Mouse (Mus musculus) kidney, embryonic 16.5 days (tissue): ENCODE measurements around the gene Pole3. TPM values are rescaled to one million over a fixed set of nuclear protein-coding genes. Genes with fewer than 3 reads are reported as not detected.

ENCODE experiments used
- ATAC-seq: fragments of 200-750 bp; cut with Nextera tagmentation; 2 replicates; pipeline ENCODE4 v1.8.0; 2017; ENCODE audit warnings: moderate TSS enrichment; ENCODE audit not compliant: low FRiP score, low TSS enrichment
- H3K27ac ChIP-seq: fragments of 300-500 bp; sonication (generic); 2 replicates; pipeline ENCODE4 v1.5.1; 2014; ENCODE audit warnings: low read length
- H3K27me3 ChIP-seq: fragments of 300-500 bp; sonication (generic); 2 replicates; pipeline ENCODE4 v1.6.1; 2014; ENCODE audit warnings: low read length, control low read depth, mixed read lengths; ENCODE audit not compliant: insufficient read depth
- H3K36me3 ChIP-seq: fragments of 300-500 bp; sonication (generic); 2 replicates; pipeline ENCODE4 v1.6.1; 2014; ENCODE audit warnings: low read length, control low read depth, mixed read lengths; ENCODE audit not compliant: insufficient read depth
- H3K4me1 ChIP-seq: fragments of 300-500 bp; sonication (generic); 2 replicates; pipeline ENCODE4 v1.6.1; 2014; ENCODE audit warnings: low read length, control low read depth, mixed read lengths; ENCODE audit not compliant: insufficient read depth
- H3K4me2 ChIP-seq: fragments of 300-500 bp; sonication (generic); replicated peaks from 2 replicates; pipeline ENCODE4 v1.6.1; 2014; ENCODE audit warnings: low read depth, low read length
- H3K4me3 ChIP-seq: fragments of 300-500 bp; sonication (generic); 2 replicates; pipeline ENCODE4 v1.5.1; 2014; ENCODE audit warnings: mild to moderate bottlenecking, low read length
- H3K9ac ChIP-seq: fragments of 300-500 bp; sonication (generic); replicated peaks from 2 replicates; pipeline ENCODE4 v1.6.1; 2014; ENCODE audit warnings: low read length
- H3K9me3 ChIP-seq: fragments of 300-500 bp; sonication (generic); 2 replicates; pipeline ENCODE4 v1.6.1; 2016; ENCODE audit warnings: low read length, control low read depth
- WGBS: fragments of 180-500 bp; shearing (Covaris S2); extraction: QIAGEN DNeasy Blood & Tissue Kit; methylation state at CpG from one replicate; pipeline ENCODE4 v1.1.7; 2014; 5-methylcytosine and 5-hydroxymethylcytosine counted together
- polyA plus RNA-seq: library from polyadenylated mRNA; unstranded; fragments of >200 nt; fragmentation: Nextera tagmentation; extraction: Ambion mirVana; gene quantifications from 2 replicates; pipeline ENCODE4 v1.2.1, GENCODE M21; 2015

Pole3 gene
- polyA plus RNA-seq, 1 experiment from 2014 or later, result 102 TPM

GRCm38 (mm10) chr4:62501534-62501933 is 23.3 kb downstream of the Pole3 start:
- peak overlapping the region; percentile 84 for H3K9ac ChIP-seq
- no peaks in the 10 kb centered on the region for H3K9me3 ChIP-seq
- peaks cover 20% of the 10 kb centered on the region; the same call in 1 of the 2 replicates for H3K4me1 ChIP-seq
- H3K27ac ChIP-seq, result peak overlapping the region; percentile 80
- ATAC-seq, result peak; percentile 55
- H3K36me3 ChIP-seq, result peaks cover 18% of the 10 kb centered on the region
- H3K4me3 ChIP-seq, result peak overlapping the region; percentile 84
- H3K27me3 ChIP-seq, result no peaks in the 10 kb centered on the region
- H3K4me2 ChIP-seq, result peak overlapping the region; percentile 68
- 2% methylated on average over 7 of the region's 7 CpGs for WGBS

- WGBS, result 81% methylated on average over 4 of the region's 4 CpGs
- peaks cover 21% of the 10 kb centered on the region for H3K36me3 ChIP-seq
- no peak overlapping the region for H3K4me3 ChIP-seq
- no peak overlapping the region for H3K4me2 ChIP-seq
- H3K27me3 ChIP-seq, result no peaks in the 10 kb centered on the region
- no peak for ATAC-seq
- H3K9ac ChIP-seq, result no peak overlapping the region
- no peak overlapping the region for H3K27ac ChIP-seq
- H3K4me1 ChIP-seq, result peaks cover 20% of the 10 kb centered on the region; the same call in 1 of the 2 replicates
- H3K9me3 ChIP-seq, result no peaks in the 10 kb centered on the region
Measured at GRCm38 (mm10) chr4:62500799-62501198, 24.1 kb downstream of the Pole3 start.

- H3K9ac ChIP-seq, result no peak overlapping the region
- ATAC-seq, result no peak
- H3K36me3 ChIP-seq, result peaks cover 21% of the 10 kb centered on the region
- H3K4me2 ChIP-seq, result no peak overlapping the region
- no peak overlapping the region for H3K27ac ChIP-seq
- no peak overlapping the region for H3K4me3 ChIP-seq
- no peaks in the 10 kb centered on the region for H3K27me3 ChIP-seq
- WGBS, result 59% methylated on average over 8 of the region's 8 CpGs
- peaks cover 11% of the 10 kb centered on the region; the same call in 1 of the 2 replicates for H3K4me1 ChIP-seq
- H3K9me3 ChIP-seq, result no peaks in the 10 kb centered on the region
Measured at GRCm38 (mm10) chr4:62496815-62497214, 28.1 kb downstream of the Pole3 start.

- WGBS, result 66% methylated on average over 8 of the region's 8 CpGs
- peaks cover 23% of the 10 kb centered on the region for H3K36me3 ChIP-seq
- no peaks in the 10 kb centered on the region for H3K9me3 ChIP-seq
- H3K27ac ChIP-seq, result no peak overlapping the region
- peaks cover 4% of the 10 kb centered on the region; the same call in 1 of the 2 replicates for H3K4me1 ChIP-seq
- ATAC-seq, result no peak
- H3K27me3 ChIP-seq, result no peaks in the 10 kb centered on the region
- H3K4me2 ChIP-seq, result no peak overlapping the region
- H3K9ac ChIP-seq, result no peak overlapping the region
- H3K4me3 ChIP-seq, result no peak overlapping the region
Measured at GRCm38 (mm10) chr4:62495946-62496345, 28.9 kb downstream of the Pole3 start.

GRCm38 (mm10) chr4:62494230-62494629 is 30.6 kb downstream of the Pole3 start:
- Histone ChIP-seq H3K9me3 (no peaks in the 10 kb centered on the region), H3K27ac (no peak overlapping the region), H3K4me1 (no peaks in the 10 kb centered on the region), H3K27me3 (no peaks in the 10 kb centered on the region), H3K36me3 (peaks cover 17% of the 10 kb centered on the region), H3K9ac (no peak overlapping the region), H3K4me3 (no peak overlapping the region), H3K4me2 (no peak overlapping the region)
- WGBS, result 65% methylated on average over 9 of the region's 9 CpGs
- no peak for ATAC-seq

GRCm38 (mm10) chr4:62492682-62493081 is 32.2 kb downstream of the Pole3 start:
- H3K27me3 ChIP-seq, result no peaks in the 10 kb centered on the region
- H3K36me3 ChIP-seq, result peaks cover 8% of the 10 kb centered on the region
- no peak for ATAC-seq
- no peak overlapping the region for H3K4me3 ChIP-seq
- no peak overlapping the region for H3K27ac ChIP-seq
- H3K4me1 ChIP-seq, result no peaks in the 10 kb centered on the region
- no peak overlapping the region for H3K9ac ChIP-seq
- H3K4me2 ChIP-seq, result no peak overlapping the region
- WGBS, result 93% methylated on average over 2 of the region's 2 CpGs
- H3K9me3 ChIP-seq, result no peaks in the 10 kb centered on the region

- Histone ChIP-seq H3K4me3 (no peak overlapping the region), H3K4me1 (no peaks in the 10 kb centered on the region), H3K36me3 (peaks cover 3% of the 10 kb centered on the region; the same call in 1 of the 2 replicates), H3K4me2 (no peak overlapping the region), H3K9ac (no peak overlapping the region), H3K9me3 (no peaks in the 10 kb centered on the region), H3K27ac (no peak overlapping the region), H3K27me3 (no peaks in the 10 kb centered on the region)
- 72% methylated on average over 2 of the region's 2 CpGs for WGBS
- no peak for ATAC-seq
Measured at GRCm38 (mm10) chr4:62487914-62488313, 37.0 kb downstream of the Pole3 start.

GRCm38 (mm10) chr4:62487172-62487571 is 37.7 kb downstream of the Pole3 start:
- no peak for ATAC-seq

GRCm38 (mm10) chr4:62486162-62486696 is 38.6 kb downstream of the Pole3 start:
- H3K9ac ChIP-seq, result no peak overlapping the region
- no peaks in the 10 kb centered on the region for H3K27me3 ChIP-seq
- no peaks in the 10 kb centered on the region for H3K4me1 ChIP-seq
- no peak overlapping the region for H3K4me3 ChIP-seq
- no peak overlapping the region for H3K27ac ChIP-seq
- WGBS, result 89% methylated on average over 15 of the region's 15 CpGs
- H3K4me2 ChIP-seq, result no peak overlapping the region
- H3K36me3 ChIP-seq, result peaks cover under 1% of the 10 kb centered on the region; the same call in 1 of the 2 replicates
- ATAC-seq, result no peak
- no peaks in the 10 kb centered on the region for H3K9me3 ChIP-seq

More at GRCm38 (mm10) chr4:62487172-62487571, 37.7 kb downstream of the Pole3 start:
- Histone ChIP-seq H3K9ac (no peak overlapping the region), H3K9me3 (no peaks in the 10 kb centered on the region), H3K36me3 (peaks cover 3% of the 10 kb centered on the region; the same call in 1 of the 2 replicates), H3K4me1 (no peaks in the 10 kb centered on the region), H3K4me2 (no peak overlapping the region), H3K27ac (no peak overlapping the region), H3K4me3 (no peak overlapping the region), H3K27me3 (no peaks in the 10 kb centered on the region)
- 89% methylated on average over 5 of the region's 5 CpGs for whole genome bisulfite sequencing

- no peak overlapping the region for H3K4me3 ChIP-seq
- ATAC-seq, result no peak
- no peak overlapping the region for H3K9ac ChIP-seq
- H3K4me1 ChIP-seq, result peaks cover 5% of the 10 kb centered on the region; the same call in 1 of the 2 replicates
- H3K36me3 ChIP-seq, result no peaks in the 10 kb centered on the region
- H3K27me3 ChIP-seq, result no peaks in the 10 kb centered on the region
- WGBS, result 81% methylated on average over 8 of the region's 8 CpGs
- H3K9me3 ChIP-seq, result no peaks in the 10 kb centered on the region
- no peak overlapping the region for H3K4me2 ChIP-seq
- H3K27ac ChIP-seq, result no peak overlapping the region
Measured at GRCm38 (mm10) chr4:62485450-62486161, 39.3 kb downstream of the Pole3 start.
